Mouse (Mus musculus): ENCODE measurements around the gene Traf3. TPM values are rescaled to one million over a fixed set of nuclear protein-coding genes. Genes with fewer than 3 reads are reported as not detected.

Gene Traf3
- total and polyA plus RNA-seq, 3 experiments: 22.7 to 35.6 (median 25.7) TPM

GRCm38 (mm10) chr12:111309256-111309655 is 143.1 kb downstream of the Traf3 start:
- no peak for DNase-seq

GRCm38 (mm10) chr12:111309931-111310330 is 143.8 kb downstream of the Traf3 start:
- no peak for DNase-seq

GRCm38 (mm10) chr12:111311775-111312174 is 145.6 kb downstream of the Traf3 start:
- no peak for DNase-seq

GRCm38 (mm10) chr12:111314273-111314672 is 148.1 kb downstream of the Traf3 start:
- peak; percentile 34 for DNase-seq

Other genes with a start within 250 kb of the Traf3 start
- gene Ankrd9, start 187.3 kb upstream of the Traf3 start, total RNA-seq (2021): 10 to 100 TPM; 30.4 to 42.7 TPM
- gene Ankrd9, start 187.3 kb upstream of the Traf3 start, polyA plus RNA-seq (2012; rRNA removed): 90.6 and 110 TPM in 2 replicates
- 10 to 100 TPM; 35.7 to 63.8 TPM for gene Rcor1, start 127.0 kb upstream of the Traf3 start, total RNA-seq (2021)
- gene Rcor1, start 127.0 kb upstream of the Traf3 start, polyA plus RNA-seq (2012; rRNA removed): 5.3 and 8.0 TPM in 2 replicates
- gene 4930595D18Rik, start 18.1 kb downstream of the Traf3 start, total RNA-seq (2021): not detected
- not detected in 2 replicates for gene 4930595D18Rik, start 18.1 kb downstream of the Traf3 start, polyA plus RNA-seq (2012; rRNA removed)
- not detected for gene Amn, start 104.7 kb downstream of the Traf3 start, total RNA-seq (2021)
- gene Amn, start 104.7 kb downstream of the Traf3 start, polyA plus RNA-seq (2012; rRNA removed): 0.17 and 0.62 TPM in 2 replicates
- 100 to 1,000 TPM; 119 to 120 TPM for gene Cdc42bpb, start 211.3 kb downstream of the Traf3 start, total RNA-seq (2021)
- gene Cdc42bpb, start 211.3 kb downstream of the Traf3 start, polyA plus RNA-seq (2012; rRNA removed): 339 and 354 TPM in 2 replicates
- under 1 TPM; 0.46 to 0.48 TPM for gene Lbhd2, start 240.4 kb downstream of the Traf3 start, total RNA-seq (2021)
- gene Lbhd2, start 240.4 kb downstream of the Traf3 start, polyA plus RNA-seq (2012; rRNA removed): 0.17 and 0.30 TPM in 2 replicates